Mouse (Mus musculus): ENCODE measurements around the gene Dip2c.

GRCm38 (mm10) chr13:9650580-9650979 is 374.3 kb downstream of the Dip2c start:
- no peak for TF ChIP-seq CTCF (IDR thresholded peaks at IDR 0.05; ENCODE audit: low read depth)
- no peak for TF ChIP-seq EP300 (IDR thresholded peaks at IDR 0.05; ENCODE audit: low read depth)

All from heart, postnatal 0 days (tissue).